Mouse (Mus musculus) neural tube, embryonic 11.5 days (tissue): ENCODE results near the gene Fibp. TPM values are rescaled to one million over a fixed set of nuclear protein-coding genes. Genes with fewer than 3 reads are reported as not detected.

ENCODE experiments used
- ATAC-seq: fragments of 200-750 bp; cut with Nextera tagmentation; 2 replicates; pipeline ENCODE4 v1.8.0; 2017; ENCODE audit warnings: moderate number of reproducible peaks, mild to moderate bottlenecking, moderate TSS enrichment, moderate library complexity; ENCODE audit not compliant: insufficient read depth, low FRiP score, low TSS enrichment
- DNase-seq: peaks from one replicate; pipeline ENCODE4 v3.0.0-alpha.2; 2015; ENCODE audit warnings: low spot score
- H3K27ac ChIP-seq: fragments of 300-500 bp; sonication (generic); 2 replicates; pipeline ENCODE4 v1.5.1; 2014; ENCODE audit warnings: low read depth, mild to moderate bottlenecking, low read length
- H3K27me3 ChIP-seq: fragments of 300-500 bp; sonication (generic); 2 replicates; pipeline ENCODE4 v1.6.1; 2014; ENCODE audit warnings: mild to moderate bottlenecking, low read length, mixed read lengths; ENCODE audit not compliant: control insufficient read depth, insufficient read depth
- H3K36me3 ChIP-seq: fragments of 300-500 bp; sonication (generic); 2 replicates; pipeline ENCODE4 v1.6.1; 2014; ENCODE audit warnings: mild to moderate bottlenecking, low read length, moderate library complexity, mixed read lengths; ENCODE audit not compliant: control insufficient read depth, insufficient read depth
- H3K4me1 ChIP-seq: fragments of 300-500 bp; sonication (generic); 2 replicates; pipeline ENCODE4 v1.6.1; 2014; ENCODE audit warnings: low read length, mixed read lengths; ENCODE audit not compliant: control insufficient read depth, insufficient read depth
- H3K4me2 ChIP-seq: fragments of 300-500 bp; sonication (generic); 2 replicates; pipeline ENCODE4 v1.6.1; 2014; ENCODE audit warnings: low read depth, mild to moderate bottlenecking, moderate library complexity
- H3K4me3 ChIP-seq: fragments of 300-500 bp; sonication (generic); 2 replicates; pipeline ENCODE4 v1.5.1; 2014; ENCODE audit warnings: low read depth, low read length
- H3K9ac ChIP-seq: fragments of 300-500 bp; sonication (generic); 2 replicates; pipeline ENCODE4 v1.6.1; 2014; ENCODE audit warnings: mild to moderate bottlenecking, low read length
- H3K9me3 ChIP-seq: fragments of 300-500 bp; sonication (generic); 2 replicates; pipeline ENCODE4 v1.6.1; 2016; ENCODE audit warnings: low read length; ENCODE audit not compliant: control insufficient read depth
- WGBS: fragments of 180-500 bp; shearing (Covaris S2); extraction: QIAGEN DNeasy Blood & Tissue Kit; methylation state at CpG from one replicate; pipeline ENCODE4 v1.1.7; 2014; 5-methylcytosine and 5-hydroxymethylcytosine counted together
- polyA plus RNA-seq: library from polyadenylated mRNA; unstranded; fragments of >200 nt; fragmentation: Nextera tagmentation; extraction: Ambion mirVana; gene quantifications from 2 replicates; pipeline ENCODE4 v1.2.1, GENCODE M21; 2014

The Fibp gene
- polyA plus RNA-seq, result 110 and 119 TPM in 2 replicates

- H3K27me3 ChIP-seq, result 0 out of 2 replicates have a peak, but pooled peaks cover 3% of the 10 kb centered on the region
- no peaks in the 10 kb centered on the region for H3K9me3 ChIP-seq
- H3K36me3 ChIP-seq, result peaks cover 8% of the 10 kb centered on the region
- WGBS, result under 1% methylated on average over 32 of the region's 32 CpGs
- H3K9ac ChIP-seq, result peak within 1 kb of the TSS; percentile 66
- peak within 1 kb of the TSS; percentile 97 for H3K4me2 ChIP-seq
- peak within 1 kb of the TSS; percentile 57 for H3K4me3 ChIP-seq
- ATAC-seq (peak; percentile 45; the same call in 1 of the 2 replicates), DNase-seq (peak; percentile 90)
- peaks cover 21% of the 10 kb centered on the region for H3K4me1 ChIP-seq
- H3K27ac ChIP-seq, result 0 out of 2 replicates have a peak within 1 kb of the TSS, but pooled peaks have one; percentile 0
Observed at GRCm38 (mm10) chr19:5460465-5460911, at the start of gene Fibp. TSS of gene Fibp (plus strand) at chr19:5460615.

DNA sequence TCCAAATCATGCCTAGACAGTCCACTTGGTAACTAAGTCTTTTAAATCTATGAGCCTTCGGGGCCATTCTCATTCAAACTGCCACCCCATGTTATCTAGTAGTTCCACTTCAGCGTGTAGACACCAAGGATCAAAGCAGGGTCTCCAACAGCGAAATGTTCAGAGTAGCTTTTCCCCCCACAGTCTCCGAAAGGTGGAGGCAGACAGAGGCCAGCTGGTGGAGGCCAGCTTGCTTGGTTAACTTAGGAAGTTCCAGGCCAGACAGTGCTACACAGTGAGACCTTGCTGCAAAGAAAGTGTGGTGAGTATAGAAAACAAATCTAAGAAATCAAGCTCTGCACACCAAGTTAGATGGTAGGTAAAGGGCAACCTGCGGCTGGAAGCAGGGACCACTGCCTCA is 49.8 kb upstream of the Fibp start:
- Histone ChIP-seq H3K27me3 (no peaks in the 10 kb centered on the region), H3K9ac (no peak overlapping the region), H3K4me2 (no peak overlapping the region), H3K9me3 (no peaks in the 10 kb centered on the region), H3K27ac (no peak overlapping the region), H3K4me1 (peaks cover 5% of the 10 kb centered on the region; the same call in 1 of the 2 replicates), H3K36me3 (no peaks in the 10 kb centered on the region), H3K4me3 (no peak overlapping the region)
- WGBS, result 87% methylated on average over 5 of the region's 5 CpGs
- ATAC-seq, result no peak
- no peak for DNase-seq

- Histone ChIP-seq H3K9ac (no peak overlapping the region), H3K27me3 (no peaks in the 10 kb centered on the region), H3K4me3 (no peak overlapping the region), H3K4me2 (no peak overlapping the region), H3K36me3 (no peaks in the 10 kb centered on the region), H3K4me1 (peaks cover 5% of the 10 kb centered on the region; the same call in 1 of the 2 replicates), H3K27ac (no peak overlapping the region), H3K9me3 (no peaks in the 10 kb centered on the region)
- DNase-seq (no peak), ATAC-seq (no peak)
- 68% methylated on average over 5 of the region's 5 CpGs for WGBS
Observed at GRCm38 (mm10) chr19:5411961-5412360, 48.5 kb upstream of the Fibp start.

- Histone ChIP-seq H3K27ac (no peak overlapping the region), H3K9ac (no peak overlapping the region), H3K4me1 (no peaks in the 10 kb centered on the region), H3K9me3 (no peaks in the 10 kb centered on the region), H3K27me3 (no peaks in the 10 kb centered on the region), H3K4me2 (no peak overlapping the region), H3K4me3 (no peak overlapping the region), H3K36me3 (no peaks in the 10 kb centered on the region)
- 77% methylated on average over 4 of the region's 4 CpGs for WGBS
- DNase-seq, result no peak
- no peak for ATAC-seq
Observed at GRCm38 (mm10) chr19:5413840-5414239, 46.6 kb upstream of the Fibp start.

DNA sequence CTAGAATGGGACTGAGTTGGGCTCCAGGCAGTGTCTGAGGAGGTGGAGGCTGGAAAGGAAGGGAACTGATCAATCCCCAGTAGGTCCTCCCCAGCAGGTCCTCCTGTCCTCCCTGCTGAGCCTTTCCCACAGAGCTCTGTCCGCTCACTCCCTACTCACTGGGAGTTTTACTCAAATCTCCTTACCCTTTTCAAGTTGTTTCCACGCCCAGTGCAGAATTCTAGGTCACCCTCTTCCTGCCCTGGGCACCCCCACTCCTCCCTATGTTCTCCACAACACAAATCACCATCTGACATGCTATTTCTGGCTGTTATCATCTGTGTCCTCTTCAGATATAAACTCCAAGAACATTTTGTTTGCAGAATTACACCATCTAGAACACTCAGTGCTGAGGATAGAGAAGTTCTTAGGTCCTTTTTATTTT is 45.9 kb upstream of the Fibp start:
- ATAC-seq, result no peak
- Histone ChIP-seq H3K9me3 (no peaks in the 10 kb centered on the region), H3K4me1 (no peaks in the 10 kb centered on the region), H3K27ac (no peak overlapping the region), H3K9ac (no peak overlapping the region), H3K36me3 (no peaks in the 10 kb centered on the region), H3K4me3 (no peak overlapping the region), H3K4me2 (no peak overlapping the region), H3K27me3 (no peaks in the 10 kb centered on the region)
- WGBS, result 69% methylated on average over 2 of the region's 2 CpGs
- no peak for DNase-seq

DNA sequence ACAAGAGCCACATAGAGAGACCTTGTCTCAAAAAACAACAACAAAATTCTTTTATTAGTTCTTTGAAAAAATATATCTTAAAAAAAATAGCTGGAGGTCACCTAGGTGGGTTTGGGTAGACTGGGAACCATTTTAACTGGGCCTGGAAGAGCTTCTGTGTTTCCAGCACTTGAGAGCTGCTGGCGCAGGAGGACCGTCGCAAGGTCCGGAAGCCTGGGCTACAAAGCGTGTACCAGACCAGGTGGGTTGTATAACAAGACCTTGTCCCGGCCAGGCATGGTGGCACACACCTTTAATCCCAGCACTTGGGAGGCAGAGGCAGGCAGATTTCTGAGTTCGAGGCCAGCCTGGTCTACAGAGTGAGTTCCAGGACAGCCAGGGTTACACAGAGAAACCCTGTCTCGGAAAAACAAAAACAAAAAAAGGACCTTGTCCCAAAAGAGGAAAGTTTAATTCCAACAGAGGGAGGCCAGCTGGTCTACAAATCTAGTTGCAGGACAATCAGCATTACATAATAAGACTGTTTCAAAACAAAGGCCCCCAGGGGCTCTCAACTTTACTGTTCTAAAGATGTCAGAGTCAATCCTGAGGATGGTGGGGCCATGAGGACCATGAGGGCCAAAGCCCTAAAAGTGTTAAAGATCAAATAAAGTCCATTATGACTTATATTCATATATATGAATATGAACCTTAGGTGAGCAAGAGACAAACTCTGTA is 41.5 kb upstream of the Fibp start:
- no peak for DNase-seq
- 95% methylated on average over 7 of the region's 8 CpGs for WGBS

DNA sequence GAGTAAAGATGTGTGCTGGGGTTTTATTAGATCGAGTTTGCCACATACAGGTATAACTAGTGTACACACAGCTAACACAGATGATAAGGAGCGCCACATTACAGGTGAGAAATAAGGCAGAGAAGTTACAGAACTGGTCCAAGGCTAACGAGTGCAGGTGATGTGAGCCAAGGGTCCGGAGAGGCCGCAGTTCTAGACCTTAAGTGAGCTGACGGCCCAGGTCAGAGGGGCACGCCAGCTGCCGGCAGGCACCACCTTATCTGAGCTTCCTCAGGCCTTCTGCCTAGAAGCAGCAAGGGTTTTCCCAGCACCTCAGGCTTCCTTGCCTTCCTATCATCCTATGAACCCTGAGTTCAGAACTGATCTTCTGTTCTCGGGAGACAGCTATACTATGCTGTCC is 40.8 kb upstream of the Fibp start:
- no peaks in the 10 kb centered on the region for H3K9me3 ChIP-seq
- 94% methylated on average over 9 of the region's 9 CpGs for WGBS
- DNase-seq (no peak), ATAC-seq (no peak)
- H3K4me2 ChIP-seq, result no peak overlapping the region
- H3K36me3 ChIP-seq, result peaks cover 7% of the 10 kb centered on the region
- H3K4me1 ChIP-seq, result peaks cover 10% of the 10 kb centered on the region
- no peak overlapping the region for H3K27ac ChIP-seq
- no peak overlapping the region for H3K9ac ChIP-seq
- H3K4me3 ChIP-seq, result no peak overlapping the region
- H3K27me3 ChIP-seq, result no peaks in the 10 kb centered on the region

More for the DNA sequence above, 41.5 kb upstream of the Fibp start:
- Histone ChIP-seq H3K36me3 (peaks cover 7% of the 10 kb centered on the region), H3K4me1 (peaks cover 8% of the 10 kb centered on the region), H3K27me3 (no peaks in the 10 kb centered on the region), H3K9me3 (no peaks in the 10 kb centered on the region), H3K4me3 (no peak overlapping the region), H3K4me2 (no peak overlapping the region), H3K27ac (no peak overlapping the region), H3K9ac (no peak overlapping the region)
- ATAC-seq, result no peak

DNA sequence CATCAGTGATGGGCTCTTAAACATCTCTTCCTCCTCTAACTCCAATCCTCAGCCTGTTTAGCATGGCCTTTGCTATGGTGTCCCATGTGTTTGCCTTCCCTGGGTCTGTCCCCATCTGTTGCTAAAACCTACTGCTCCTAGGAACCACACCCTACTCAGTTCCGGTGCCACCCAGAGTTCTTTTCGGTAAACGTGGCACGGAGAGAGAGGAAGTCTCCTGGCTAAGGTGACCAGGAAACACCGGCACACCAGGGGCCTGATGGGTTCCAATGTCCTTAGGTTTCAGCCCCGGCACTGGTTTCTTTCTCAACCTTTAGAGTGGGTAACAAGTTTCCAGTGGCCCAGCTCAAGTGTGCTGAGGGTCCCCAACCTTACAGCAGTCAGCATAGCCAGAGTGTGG is 39.8 kb upstream of the Fibp start:
- Histone ChIP-seq H3K27me3 (no peaks in the 10 kb centered on the region), H3K4me2 (no peak overlapping the region), H3K36me3 (peaks cover 7% of the 10 kb centered on the region), H3K4me1 (peaks cover 10% of the 10 kb centered on the region), H3K4me3 (no peak overlapping the region), H3K27ac (no peak overlapping the region), H3K9ac (no peak overlapping the region), H3K9me3 (no peaks in the 10 kb centered on the region)
- WGBS, result 97% methylated on average over 6 of the region's 6 CpGs
- DNase-seq (no peak), ATAC-seq (no peak)

GRCm38 (mm10) chr19:5421784-5422183 is 38.6 kb upstream of the Fibp start:
- DNase-seq (no peak), ATAC-seq (no peak)
- peaks cover 17% of the 10 kb centered on the region for H3K4me1 ChIP-seq
- H3K4me3 ChIP-seq, result no peak overlapping the region
- H3K27ac ChIP-seq, result no peak overlapping the region
- H3K27me3 ChIP-seq, result no peaks in the 10 kb centered on the region
- no peaks in the 10 kb centered on the region for H3K9me3 ChIP-seq
- WGBS, result 91% methylated on average over 5 of the region's 5 CpGs
- H3K4me2 ChIP-seq, result no peak overlapping the region
- peaks cover 11% of the 10 kb centered on the region for H3K36me3 ChIP-seq
- H3K9ac ChIP-seq, result no peak overlapping the region
